Mouse (Mus musculus) duodenum, adult 2 months (tissue): Measurements from ENCODE around the gene S1pr3. TPM values are rescaled to one million over a fixed set of nuclear protein-coding genes. Genes with fewer than 3 reads are reported as not detected.

ENCODE experiments used
- polyA plus RNA-seq: library from polyadenylated mRNA; depleted of rRNA; stranded (reverse); fragments of >200 nt; gene quantifications from 2 replicates; pipeline ENCODE4 v1.2.3, GENCODE M21; 2012; ENCODE audit warnings: low replicate concordance; rRNA removed

S1pr3 gene
- polyA plus RNA-seq, result 2.0 and 2.3 TPM in 2 replicates

DNA sequence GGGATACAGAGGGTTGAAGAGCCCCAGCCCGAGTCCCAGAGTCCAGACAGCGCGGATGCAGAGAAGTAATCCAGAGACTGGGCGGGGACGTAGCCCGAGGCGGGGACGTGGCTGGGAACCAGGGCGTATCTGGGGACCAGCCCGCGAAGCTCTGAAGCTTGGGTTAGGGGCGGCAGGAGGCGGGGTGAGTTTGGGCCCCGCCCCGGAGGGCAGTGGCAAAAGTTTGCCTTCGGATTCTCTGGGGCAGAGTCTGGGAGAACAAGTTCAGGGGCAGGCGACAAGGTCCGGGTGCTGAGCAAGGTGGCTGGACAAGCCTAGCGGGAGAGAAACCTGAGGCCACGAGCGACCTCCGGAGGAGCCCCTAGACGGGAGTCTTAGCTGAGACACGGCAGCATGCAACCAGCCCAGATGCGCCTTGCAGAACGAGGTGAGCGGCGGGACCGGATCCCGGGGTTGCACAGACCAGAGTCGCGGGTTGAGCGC, at the start of gene S1pr3:
TSS of gene S1pr3 (plus strand) at position 121 of the 483 bp plus-strand sequence.

Other genes starting within 250 kb of the S1pr3 start
- 0.82 and 3.9 TPM in 2 replicates for gene Nxnl2, start 237.6 kb upstream of the S1pr3 start, polyA plus RNA-seq
- gene Shc3, start 160.8 kb downstream of the S1pr3 start, polyA plus RNA-seq, result 0.08 and 0.41 TPM in 2 replicates
- 8.5 and 22.8 TPM in 2 replicates for gene Cks2, start 236.6 kb downstream of the S1pr3 start, polyA plus RNA-seq
- gene Secisbp2, start 243.1 kb downstream of the S1pr3 start, polyA plus RNA-seq, result 9.6 and 13.4 TPM in 2 replicates